In genomic region chr1:79680777-79681176, GRCm38 (mm10) we compare ENCODE assay signal across 25 mouse cellular contexts. TPM values are rescaled to one million over a fixed set of nuclear protein-coding genes. Genes with fewer than 3 reads are reported as not detected.
DNase-seq lines count a peak whose midpoint lies in the region; ATAC-seq and TF ChIP-seq lines count a peak whose summit lies in the region.
"Had no signal": no experiment of that assay in that cellular context is flagged by ENCODE, and none has a peak within 500 bp of the region (broad histone marks: within the 10 kb centered on the region; RNA-seq: fewer than 3 reads in every experiment).

No protein-coding gene starts in this region.

- no peak for TF ChIP-seq EP300 in liver, postnatal 0 days (IDR thresholded peaks at IDR 0.05; ENCODE audit: low read depth)

- H3K4me2 ChIP-seq in liver, postnatal 0 days (ENCODE audit: low read depth, low read length) = no peak overlapping the region
- H3K4me2 ChIP-seq: embryonic facial prominence, embryonic 13.5 days; embryonic facial prominence, embryonic 15.5 days; forebrain, embryonic 12.5 days had no signal

- no peak overlapping the region for H3K4me3 ChIP-seq in heart, embryonic 10.5 days
- H3K4me3 ChIP-seq in liver, postnatal 0 days (ENCODE audit: low read depth, low read length) = no peak overlapping the region
- H3K4me3 ChIP-seq in small intestine, adult 2 months (ENCODE audit: low read depth, low read length) = no peak overlapping the region
- H3K4me3 ChIP-seq: embryonic facial prominence, embryonic 13.5 days; embryonic facial prominence, embryonic 15.5 days; erythroblast, embryonic 14.5 days; forebrain, embryonic 10.5 days; forebrain, embryonic 12.5 days had no signal

- no peak overlapping the region for H3K9ac ChIP-seq in liver, postnatal 0 days (replicated peaks)
- H3K9ac ChIP-seq: embryonic facial prominence, embryonic 13.5 days; embryonic facial prominence, embryonic 15.5 days; forebrain, embryonic 12.5 days had no signal

- no peak overlapping the region for H3K27ac ChIP-seq in heart, embryonic 10.5 days
- H3K27ac ChIP-seq in liver, postnatal 0 days (ENCODE audit: low read depth) = no peak overlapping the region
- H3K27ac ChIP-seq in small intestine, adult 2 months (ENCODE audit: insufficient read depth, low read depth, low read length) = peak overlapping the region; percentile 54; the same call in 1 of the 2 replicates
- H3K27ac ChIP-seq: embryonic facial prominence, embryonic 13.5 days; embryonic facial prominence, embryonic 15.5 days; forebrain, embryonic 10.5 days; forebrain, embryonic 12.5 days had no signal

- H3K4me1 ChIP-seq in heart, embryonic 10.5 days = no peaks in the 10 kb centered on the region
- H3K4me1 ChIP-seq in liver, postnatal 0 days (ENCODE audit: insufficient read depth) = no peaks in the 10 kb centered on the region; the same call in 1 of the 2 replicates
- H3K4me1 ChIP-seq in small intestine, adult 2 months (ENCODE audit: control insufficient read depth, insufficient read depth, insufficient read length, low read length) = peaks cover 2% of the 10 kb centered on the region; the same call in 1 of the 2 replicates
- H3K4me1 ChIP-seq: embryonic facial prominence, embryonic 13.5 days; embryonic facial prominence, embryonic 15.5 days; forebrain, embryonic 10.5 days; forebrain, embryonic 12.5 days had no signal

- TF ChIP-seq CTCF in liver, postnatal 0 days (IDR thresholded peaks at IDR 0.05; ENCODE audit: low read depth) = no peak
- TF ChIP-seq CTCF in small intestine, adult 2 months (IDR thresholded peaks at IDR 0.05; ENCODE audit: extremely low read depth, insufficient read length, insufficient replicate concordance, low read depth, low read length) = no peak

- no peak for TF ChIP-seq POLR2A in small intestine, adult 2 months (IDR thresholded peaks at IDR 0.05; ENCODE audit: low read depth, low read length)

- peak; percentile 68 for DNase-seq in heart, embryonic 10.5 days (ENCODE audit: low spot score)
- DNase-seq in heart, postnatal 4 days = no peak
- peak; percentile 20 for DNase-seq in liver, postnatal 0 days
- no peak for DNase-seq in liver
- DNase-seq in layer of hippocampus, adult 8-10 months (ENCODE audit: low spot score in 2 of 2) = no peak
- DNase-seq: adrenal gland, adult 2 months; adrenal gland, postnatal 10 days; adrenal gland, postnatal 25 days; B cell, adult 2 months; cerebellum, adult 11 months; cerebellum, adult 18-20 months; cerebellum, adult 8-10 months; cerebellum, adult 9-11 months; cerebellum, postnatal 14 days; cerebellum, postnatal 36 days; embryo, embryonic 11 days had no signal

- 84% methylated on average over 3 of the region's 3 CpGs for WGBS in heart, embryonic 10.5 days
- whole genome bisulfite sequencing in liver, postnatal 0 days (ENCODE audit: insufficient replicate concordance) = 81% methylated on average over 3 of the region's 3 CpGs
- 34% methylated on average over 3 of the region's 3 CpGs for WGBS in small intestine, adult 2 months

- H3K27me3 ChIP-seq in heart, embryonic 10.5 days (ENCODE audit: insufficient read depth, poor library complexity, severe bottlenecking) = no peaks in the 10 kb centered on the region
- H3K27me3 ChIP-seq in liver, postnatal 0 days (ENCODE audit: insufficient read depth, low read length) = no peaks in the 10 kb centered on the region
- no peaks in the 10 kb centered on the region for H3K27me3 ChIP-seq in small intestine, adult 2 months (ENCODE audit: control insufficient read depth, insufficient read depth, low read length)
- H3K27me3 ChIP-seq: embryonic facial prominence, embryonic 13.5 days; embryonic facial prominence, embryonic 15.5 days; forebrain, embryonic 12.5 days had no signal

- no peaks in the 10 kb centered on the region for H3K9me3 ChIP-seq in heart, embryonic 10.5 days
- H3K9me3 ChIP-seq in liver, postnatal 0 days (ENCODE audit: low read length) = no peaks in the 10 kb centered on the region
- H3K9me3 ChIP-seq: embryonic facial prominence, embryonic 13.5 days; embryonic facial prominence, embryonic 15.5 days; forebrain, embryonic 10.5 days; forebrain, embryonic 12.5 days had no signal

- ATAC-seq in liver, postnatal 0 days = peak; percentile 60
- ATAC-seq: CD4-positive, CD25-positive, alpha-beta regulatory T cell, adult 4 months; forebrain, embryonic 14.5 days; forebrain, embryonic 16.5 days had no signal

- no peaks in the 10 kb centered on the region for H3K36me3 ChIP-seq in heart, embryonic 10.5 days
- H3K36me3 ChIP-seq in liver, postnatal 0 days (replicated peaks; ENCODE audit: insufficient read depth, low read length) = no peaks in the 10 kb centered on the region
- no peaks in the 10 kb centered on the region for H3K36me3 ChIP-seq in small intestine, adult 2 months (ENCODE audit: control insufficient read depth, insufficient read depth, low read length)
- H3K36me3 ChIP-seq: embryonic facial prominence, embryonic 13.5 days; embryonic facial prominence, embryonic 15.5 days; forebrain, embryonic 10.5 days; forebrain, embryonic 12.5 days had no signal

RNA-seq across cellular contexts. Expression of gene Ap1s3, which starts 9.0 kb away (rescaled TPM):
- polyA plus RNA-seq in heart, embryonic 10.5 days (2016; fragmentation: Nextera tagmentation; extraction: Ambion mirVana) = 0.21 and 0.28 TPM in 2 replicates
- total RNA-seq in heart, postnatal 4 days (2021) = 1 to 10 TPM; 2.4 to 3.2 TPM
- 0.24 and 0.27 TPM in 2 replicates for polyA plus RNA-seq in liver, postnatal 0 days (2015; fragmentation: Nextera tagmentation; extraction: Ambion mirVana)
- polyA plus RNA-seq in small intestine, adult 2 months (2012; rRNA removed) = 26.4 and 35.8 TPM in 2 replicates
- total RNA-seq in layer of hippocampus, adult 8-10 months (2022) = 1 to 10 TPM; 1.7 to 2.9 (median 1.8) TPM
- polyA plus RNA-seq: forebrain, embryonic 16.5 days had no signal

Comparison
In these comparisons a context has a peak if more than half of its experiments do, and no peak if none do; other contexts are left out.
1. DNase-seq: peak in heart, embryonic 10.5 days (single experiment) and liver, postnatal 0 days (single experiment); none in heart, postnatal 4 days (single experiment), liver (single experiment) and layer of hippocampus, adult 8-10 months (0 of 2).
2. RNA of gene Ap1s3, which starts 9.0 kb away (polyA plus RNA-seq): 26.4 to 35.8 TPM in small intestine, adult 2 months; 0.21 to 0.28 TPM in heart, embryonic 10.5 days and 0.24 to 0.27 TPM in liver, postnatal 0 days; every median in the first group is over 10 times any median in the second.